ENCODE assay signal across 8 mouse cellular contexts in the genomic region with DNA sequence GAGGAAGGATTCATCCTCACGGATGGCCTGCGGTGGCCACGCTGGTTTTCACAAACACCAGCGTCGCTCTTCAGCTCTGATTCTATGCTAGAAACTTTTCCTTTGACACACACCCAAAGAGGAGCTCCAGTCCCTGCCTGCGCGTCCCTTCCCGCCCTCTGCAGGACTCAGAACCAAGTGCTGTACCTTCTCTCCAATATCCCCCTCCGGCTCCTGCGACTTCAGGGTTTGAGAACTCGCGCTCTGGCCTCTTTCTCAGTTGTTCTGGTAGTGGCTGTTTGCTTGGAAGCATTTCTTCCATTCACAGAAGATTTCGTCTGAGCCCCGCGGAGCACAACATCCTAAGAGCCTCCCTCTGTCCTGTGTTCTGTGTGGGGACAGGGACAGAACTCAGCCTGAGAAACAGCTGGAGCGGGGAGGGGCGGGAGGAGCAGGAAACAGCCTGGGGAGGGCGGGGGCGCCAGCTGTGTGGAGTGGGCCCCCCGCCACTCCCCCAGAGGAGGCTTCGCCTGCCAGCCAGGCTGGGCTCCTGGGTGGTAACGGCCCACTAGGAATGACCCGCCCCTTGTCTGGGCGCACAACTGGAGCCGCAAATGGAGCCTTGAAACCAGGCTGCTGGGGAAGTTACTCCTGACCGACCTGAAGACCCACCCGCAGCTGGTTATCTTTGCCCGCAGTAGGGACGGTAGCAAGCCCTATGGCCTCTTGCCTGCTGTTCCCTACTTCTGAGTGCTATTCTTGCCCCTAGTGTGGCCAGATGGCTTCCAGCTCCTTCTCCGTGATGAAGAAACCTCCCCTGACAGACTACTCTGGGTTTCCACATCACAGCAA. TPM values are rescaled to one million over a fixed set of nuclear protein-coding genes. Genes with fewer than 3 reads are reported as not detected.
DNase-seq lines count a peak whose midpoint lies in the region; ATAC-seq and TF ChIP-seq lines count a peak whose summit lies in the region.

A gene (minus strand): TSS at position 392 of the 831 bp plus-strand sequence.

- H3K27ac ChIP-seq in intestine, embryonic 15.5 days: 0 out of 2 replicates have a peak within 1 kb of the TSS, but pooled peaks have one; percentile 9
- H3K27ac ChIP-seq in lung, postnatal 0 days (ENCODE audit: low read length): peak within 1 kb of the TSS; percentile 93
- peak within 1 kb of the TSS; percentile 35; the same call in 1 of the 2 replicates for H3K27ac ChIP-seq in small intestine, adult 2 months (ENCODE audit: insufficient read depth, low read depth, low read length)

- WGBS in intestine, embryonic 15.5 days: 5% methylated on average over 29 of the region's 30 CpGs
- WGBS in lung, postnatal 0 days: 8% methylated on average over 29 of the region's 30 CpGs
- WGBS in small intestine, adult 2 months: 9% methylated on average over 30 of the region's 30 CpGs

- peak; percentile 54 for TF ChIP-seq EP300 in lung, postnatal 0 days (IDR thresholded peaks at IDR 0.05)

- H3K9ac ChIP-seq in intestine, embryonic 15.5 days: peak within 1 kb of the TSS; percentile 31
- H3K9ac ChIP-seq in lung, postnatal 0 days (replicated peaks; ENCODE audit: low read depth): peak within 1 kb of the TSS; percentile 63

- DNase-seq in adrenal gland, adult (ENCODE audit: inconsistent age in 2 of 2, low spot score in 1 of 2): peak; percentile 40 to 70
- DNase-seq in lung, postnatal 0 days (ENCODE audit: low spot score): peak; percentile 91
- DNase-seq in yolk sac, embryonic 10.5 days (ENCODE audit: low spot score): no peak
- DNase-seq in cerebellum, adult 9-10 months: no peak

- H3K4me3 ChIP-seq in intestine, embryonic 15.5 days (replicated peaks): peak within 1 kb of the TSS; percentile 30
- peak within 1 kb of the TSS; percentile 46 for H3K4me3 ChIP-seq in lung, postnatal 0 days (ENCODE audit: low read depth, low read length)
- peak within 1 kb of the TSS; percentile 49 for H3K4me3 ChIP-seq in small intestine, adult 2 months (ENCODE audit: low read depth, low read length)

- H3K27me3 ChIP-seq in intestine, embryonic 15.5 days (replicated peaks): 0 out of 2 replicates have a peak, but pooled peaks cover 8% of the 10 kb centered on the region
- no peaks in the 10 kb centered on the region for H3K27me3 ChIP-seq in lung, postnatal 0 days (replicated peaks; ENCODE audit: insufficient read depth, low read length)
- no peaks in the 10 kb centered on the region for H3K27me3 ChIP-seq in small intestine, adult 2 months (ENCODE audit: control insufficient read depth, insufficient read depth, low read length)

- H3K36me3 ChIP-seq in intestine, embryonic 15.5 days: no peaks in the 10 kb centered on the region
- no peaks in the 10 kb centered on the region for H3K36me3 ChIP-seq in lung, postnatal 0 days (ENCODE audit: insufficient read depth, low read length)
- no peaks in the 10 kb centered on the region for H3K36me3 ChIP-seq in small intestine, adult 2 months (ENCODE audit: control insufficient read depth, insufficient read depth, low read length)

- no peaks in the 10 kb centered on the region for H3K9me3 ChIP-seq in intestine, embryonic 15.5 days
- H3K9me3 ChIP-seq in lung, postnatal 0 days (ENCODE audit: low read length): no peaks in the 10 kb centered on the region

- no peak for TF ChIP-seq POLR2A in small intestine, adult 2 months (IDR thresholded peaks at IDR 0.05; ENCODE audit: low read depth, low read length)

- peak; percentile 32; the same call in 1 of the 2 replicates for TF ChIP-seq CTCF in lung, postnatal 0 days (IDR thresholded peaks at IDR 0.05)
- TF ChIP-seq CTCF in small intestine, adult 2 months (IDR thresholded peaks at IDR 0.05; ENCODE audit: extremely low read depth, insufficient read length, insufficient replicate concordance, low read depth, low read length): no peak

- peaks cover 7% of the 10 kb centered on the region; the same call in 1 of the 2 replicates for H3K4me1 ChIP-seq in intestine, embryonic 15.5 days (replicated peaks)
- no peaks in the 10 kb centered on the region for H3K4me1 ChIP-seq in lung, postnatal 0 days (ENCODE audit: insufficient read depth, low read depth, low read length)
- no peaks in the 10 kb centered on the region for H3K4me1 ChIP-seq in small intestine, adult 2 months (ENCODE audit: control insufficient read depth, insufficient read depth, insufficient read length, low read length)

- peak; percentile 79 for ATAC-seq in common myeloid progenitor, adult 5-6 weeks (replicated peaks; ENCODE audit: low read depth, poor library complexity, severe bottlenecking)
- peak; percentile 69 for ATAC-seq in granulocyte monocyte progenitor cell, adult 5-6 weeks (replicated peaks; ENCODE audit: poor library complexity, severe bottlenecking)
- ATAC-seq in intestine, embryonic 15.5 days: peak; percentile 49; the same call in 1 of the 2 replicates
- ATAC-seq in lung, postnatal 0 days: peak; percentile 85

- H3K4me2 ChIP-seq in intestine, embryonic 15.5 days (replicated peaks): peak within 1 kb of the TSS; percentile 56
- H3K4me2 ChIP-seq in lung, postnatal 0 days (replicated peaks; ENCODE audit: low read depth, low read length): peak within 1 kb of the TSS; percentile 50

RNA-seq across cellular contexts. Expression of the gene that starts here (rescaled TPM):
- 0.27 TPM in 1 of 2 replicates, not detected in the other for total RNA-seq in common myeloid progenitor, adult 5-6 weeks (2017)
- 1.7 TPM in 1 of 2 replicates, not detected in the other for total RNA-seq in granulocyte monocyte progenitor cell, adult 5-6 weeks (2014; fragmentation: Nextera tagmentation)
- total RNA-seq in granulocyte monocyte progenitor cell, adult 5-6 weeks (2017): not detected in 2 replicates
- 2.4 and 3.7 TPM in 2 replicates for polyA plus RNA-seq in intestine, embryonic 15.5 days (2015; fragmentation: Nextera tagmentation; extraction: Ambion mirVana)
- polyA plus RNA-seq in lung, postnatal 0 days (2015; fragmentation: Nextera tagmentation; extraction: Ambion mirVana): 53.4 and 63.8 TPM in 2 replicates
- polyA plus RNA-seq in small intestine, adult 2 months (2012; rRNA removed): 9.6 and 12.0 TPM in 2 replicates

Comparison
In these comparisons a context has a peak if more than half of its experiments do, and no peak if none do; other contexts are left out.
1. Peak in ATAC-seq in common myeloid progenitor, adult 5-6 weeks; RNA of the gene not detected or under 1 TPM.
2. DNase-seq: peak in adrenal gland, adult (2 of 2) and lung, postnatal 0 days (single experiment); none in yolk sac, embryonic 10.5 days (single experiment) and cerebellum, adult 9-10 months (single experiment).
3. H3K27ac ChIP-seq: peak in every context shown above with its lines; median percentile 93 in lung, postnatal 0 days; 35 in small intestine, adult 2 months; 9 in intestine, embryonic 15.5 days.
4. Peak in every context shown above with its lines, with median percentiles within 50 percentile points of each other: ATAC-seq and H3K4me3 ChIP-seq.